Mouse (Mus musculus) megakaryocyte progenitor cell, adult 5-6 weeks (primary cell): ENCODE data around the gene Lztfl1. TPM values are rescaled to one million over a fixed set of nuclear protein-coding genes. Genes with fewer than 3 reads are reported as not detected.
"Not testable (repeated sequence)": the region's sequence is repeated elsewhere in the genome, so short reads cannot be mapped to it uniquely, and the experiment has no call there.

ENCODE experiments used
- ATAC-seq: replicated peaks from 2 replicates; pipeline ENCODE4 v1.8.0; 2016; ENCODE audit warnings: mild to moderate bottlenecking, moderate TSS enrichment, inconsistent platforms; ENCODE audit not compliant: poor library complexity
- total RNA-seq, 2 experiments: library from RNA; stranded (forward) in 1 of 2; stranded (reverse) in 1 of 2; fragments of 157-497, 149-512 nt in 1 of 2; fragments of 200-1000 nt in 1 of 2; gene quantifications; 2 replicates each; pipeline versions ENCODE4 v1.2.3 to v1.2.4; 2015 to 2017

Lztfl1 gene
- 38.1 and 44.1 TPM in 2 replicates for total RNA-seq (2015)
- total RNA-seq (2017) = 33.5 and 41.1 TPM in 2 replicates

GRCm38 (mm10) chr9:123717186-123718008, at the start of gene Lztfl1:
Lztfl1 (minus strand) TSS chr9:123717697.
- ATAC-seq = peak; percentile 99

- no peak for ATAC-seq
These were observed 49.5 kb upstream of the Lztfl1 start for GRCm38 (mm10) chr9:123766996-123767395.

DNA sequence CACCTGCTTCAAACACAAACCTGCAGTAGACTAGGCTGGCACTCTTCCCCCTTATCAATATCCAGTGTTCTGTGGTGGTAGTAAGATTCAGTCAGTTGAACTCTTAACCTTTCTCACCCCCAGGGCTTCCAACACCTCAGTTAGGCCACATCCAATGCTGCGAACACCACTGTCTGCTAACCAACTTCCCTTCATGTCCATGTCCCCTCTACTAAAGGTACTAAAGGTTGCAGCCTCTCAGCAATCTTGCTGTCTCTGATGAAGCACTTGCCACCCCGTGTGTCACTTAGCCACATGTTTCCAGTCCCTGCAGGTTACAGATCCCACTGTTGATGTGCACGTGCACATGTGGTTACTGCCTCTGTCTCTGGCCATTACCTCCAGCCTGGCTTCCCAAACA, 46.3 kb upstream of the Lztfl1 start:
- no peak for ATAC-seq

DNA sequence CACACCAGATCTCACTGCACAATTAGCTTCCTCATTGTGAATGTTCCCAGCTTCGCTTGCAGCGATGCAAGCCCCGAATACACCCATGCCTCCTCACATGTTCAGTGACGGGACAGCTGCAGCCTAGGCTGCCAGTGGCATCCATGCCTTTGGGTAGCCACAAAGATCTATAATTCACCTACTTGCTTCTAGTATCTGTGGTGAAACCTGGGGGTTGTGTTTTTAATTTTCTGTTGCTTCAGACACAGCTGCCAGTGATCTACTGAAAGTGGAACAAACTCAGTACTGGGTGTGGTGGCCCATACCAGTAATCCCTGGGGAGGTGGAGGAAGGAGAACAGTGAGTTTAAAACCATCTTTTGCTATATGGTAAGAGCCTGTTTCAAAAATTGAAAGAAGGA, 45.4 kb upstream of the Lztfl1 start:
- no peak for ATAC-seq

- ATAC-seq = no peak
These were observed 43.3 kb upstream of the Lztfl1 start for GRCm38 (mm10) chr9:123760806-123761205.

DNA sequence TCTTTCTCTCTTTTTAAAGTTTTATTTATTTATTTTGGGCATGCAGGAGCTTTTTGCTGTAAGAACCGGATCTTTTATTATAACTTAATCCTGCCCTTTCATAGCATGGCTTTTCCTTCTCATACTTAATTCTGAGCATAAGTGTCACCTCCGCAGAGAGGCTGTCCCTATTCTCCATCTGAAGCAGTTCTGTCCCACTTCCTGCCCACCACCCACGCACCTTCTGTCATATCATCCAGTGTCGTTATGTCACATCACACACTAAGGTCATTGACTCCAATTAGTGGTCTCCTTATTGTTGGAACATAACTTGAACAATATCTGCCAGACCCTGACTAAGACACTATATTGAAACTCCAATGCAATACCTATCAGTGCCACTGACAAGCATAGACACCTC, 41.1 kb upstream of the Lztfl1 start:
- no peak for ATAC-seq

- no peak for ATAC-seq
These were observed 40.7 kb upstream of the Lztfl1 start for GRCm38 (mm10) chr9:123758156-123758555.

DNA sequence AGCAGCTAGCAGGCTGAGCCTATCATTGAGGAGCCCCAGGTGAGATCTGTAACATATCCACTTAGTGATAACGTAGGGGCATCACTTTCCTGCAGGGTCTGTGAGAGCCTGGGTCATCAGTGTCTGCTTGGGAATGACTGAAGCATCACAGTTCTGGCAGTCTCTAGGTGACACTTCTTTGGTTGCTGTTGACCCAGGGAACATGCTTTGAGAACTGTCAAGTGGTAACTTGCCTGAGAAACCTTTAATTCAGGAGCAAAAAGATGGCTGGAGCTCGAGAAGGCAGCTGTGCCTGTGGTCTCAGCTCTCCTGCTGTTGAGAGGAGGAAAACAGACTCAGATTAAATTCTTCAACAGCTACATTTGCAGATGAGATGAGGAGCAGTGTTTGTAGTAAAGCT, 39.8 kb upstream of the Lztfl1 start:
- ATAC-seq = no peak

- peak; percentile 42 for ATAC-seq
These were observed 39.3 kb upstream of the Lztfl1 start for GRCm38 (mm10) chr9:123756752-123757151.

- peak; percentile 55 for ATAC-seq
These were observed 36.8 kb upstream of the Lztfl1 start for GRCm38 (mm10) chr9:123754333-123754732.

DNA sequence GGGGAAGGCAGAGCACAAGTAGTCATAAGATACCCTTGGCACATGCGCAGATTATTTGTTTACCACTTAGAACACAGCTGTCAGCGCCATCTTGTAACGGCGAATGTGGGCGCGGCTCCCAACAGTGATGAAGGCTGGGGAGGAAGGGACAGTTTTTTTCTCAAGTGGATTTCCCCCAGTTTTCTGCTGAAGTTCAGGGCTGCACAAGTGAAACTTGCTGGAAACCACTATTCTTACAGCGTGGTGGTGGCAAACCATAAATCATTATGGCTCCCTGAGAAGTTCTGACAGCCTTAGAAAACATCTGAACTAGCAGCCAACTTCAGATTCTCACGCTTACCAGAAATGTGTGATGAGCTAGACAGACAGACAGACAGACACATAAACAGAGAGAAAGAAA, 32.2 kb upstream of the Lztfl1 start:
- ATAC-seq = not testable (repeated sequence)

DNA sequence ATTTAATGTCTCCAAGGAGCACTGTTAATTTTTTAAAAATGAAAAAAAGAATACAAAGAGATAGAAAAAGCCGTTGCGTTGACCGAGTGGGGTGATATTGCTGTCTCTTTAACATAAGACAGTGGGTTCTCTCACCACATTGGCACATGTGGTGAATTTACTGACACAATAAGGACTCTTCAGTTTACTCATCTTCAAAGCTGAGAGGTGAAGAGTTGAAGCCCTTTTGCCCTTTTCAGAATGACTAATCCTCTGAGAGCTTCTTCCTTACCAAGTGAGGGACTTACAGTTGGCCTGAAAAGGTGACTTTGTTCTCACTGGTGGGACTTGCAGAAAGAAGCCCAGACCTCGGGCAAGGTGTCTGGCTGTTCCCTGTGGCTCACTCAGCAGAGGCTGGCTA, 23.3 kb upstream of the Lztfl1 start:
- no peak for ATAC-seq

- no peak for ATAC-seq
These were observed 16.6 kb upstream of the Lztfl1 start for GRCm38 (mm10) chr9:123734133-123734532.

GRCm38 (mm10) chr9:123731271-123731670, 13.8 kb upstream of the Lztfl1 start:
- ATAC-seq = no peak

DNA sequence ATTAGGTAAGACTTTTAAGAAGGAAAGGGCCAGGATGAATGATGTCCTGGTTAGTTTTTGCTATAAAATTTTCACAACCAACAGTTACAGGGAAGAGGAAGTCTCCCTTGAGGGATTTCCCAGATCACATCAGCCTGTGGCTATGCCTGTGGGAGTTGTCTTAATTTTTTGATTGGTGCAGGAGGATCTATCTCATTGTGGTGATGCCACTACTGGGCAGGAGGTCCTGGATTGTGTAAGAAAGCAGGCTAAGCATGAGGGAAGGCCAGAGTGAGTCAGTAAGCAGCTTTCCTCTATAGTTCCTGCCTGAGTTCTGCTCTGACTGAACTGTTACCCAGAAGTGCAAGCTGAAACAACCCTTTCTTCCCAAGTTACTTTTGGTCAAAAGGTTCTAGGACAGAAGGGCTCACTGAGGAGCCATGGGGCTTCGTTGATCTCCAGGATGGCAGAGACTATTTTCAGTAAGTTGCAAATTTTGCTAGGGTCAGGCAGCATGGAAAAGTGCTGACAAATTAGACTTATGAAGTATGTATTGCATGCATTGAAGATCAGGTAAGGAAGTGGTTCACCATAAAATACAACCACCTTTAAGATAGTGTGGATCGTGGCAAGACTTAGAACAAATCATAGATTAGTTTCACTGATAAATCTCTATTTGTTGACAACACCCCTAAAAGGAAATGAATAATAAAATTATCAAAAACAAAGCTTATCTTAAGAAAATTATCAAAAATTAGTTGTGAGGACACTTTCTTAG, 5.4 kb upstream of the Lztfl1 start:
- ATAC-seq = peak; percentile 65

DNA sequence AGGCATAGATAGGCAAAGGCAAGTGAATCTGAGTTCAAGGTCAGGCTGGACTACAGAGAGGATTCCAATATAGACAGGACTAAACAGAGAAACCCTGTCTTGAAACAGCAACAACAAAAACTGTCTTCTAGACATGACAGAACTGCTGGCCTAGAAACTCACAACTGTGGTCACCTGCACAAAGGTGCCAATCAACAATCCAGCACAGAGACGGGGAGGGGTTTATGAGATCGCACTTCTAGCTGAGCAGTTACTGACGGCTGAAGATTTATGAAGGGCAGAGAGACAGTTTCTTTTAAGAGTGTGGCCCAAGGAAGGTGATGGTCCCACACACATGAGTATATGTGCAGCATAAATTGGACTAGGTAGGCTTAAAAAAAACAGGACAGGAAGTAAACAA, 1.2 kb downstream of the Lztfl1 start:
- ATAC-seq = no peak

GRCm38 (mm10) chr9:123713111-123713510, 4.4 kb downstream of the Lztfl1 start:
- no peak for ATAC-seq

DNA sequence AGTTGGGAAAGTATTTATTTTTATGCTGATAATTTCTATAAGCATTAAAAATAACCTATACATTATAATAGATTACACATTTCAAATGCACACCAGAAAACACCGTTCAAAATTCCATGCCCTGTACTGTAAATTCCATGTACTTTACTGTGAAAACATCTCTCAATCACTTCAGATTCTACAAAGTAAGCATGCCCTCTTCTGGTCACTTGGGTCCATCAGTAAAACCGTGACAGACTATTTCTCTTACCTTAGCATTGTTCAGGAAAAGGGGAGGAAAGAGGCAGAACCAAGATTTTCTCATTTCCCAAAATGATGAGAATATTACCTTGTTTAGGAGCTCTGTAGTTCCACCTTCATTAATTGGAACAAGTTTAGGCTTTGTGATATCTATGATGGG, 8.3 kb downstream of the Lztfl1 start:
- ATAC-seq = 0 out of 2 replicates have a peak, but pooled peaks have one; percentile 37

- peak; percentile 99 for ATAC-seq
These were observed 15.7 kb downstream of the Lztfl1 start for GRCm38 (mm10) chr9:123701822-123702221.

- no peak for ATAC-seq
These were observed 21.7 kb downstream of the Lztfl1 start for GRCm38 (mm10) chr9:123695634-123696302.

DNA sequence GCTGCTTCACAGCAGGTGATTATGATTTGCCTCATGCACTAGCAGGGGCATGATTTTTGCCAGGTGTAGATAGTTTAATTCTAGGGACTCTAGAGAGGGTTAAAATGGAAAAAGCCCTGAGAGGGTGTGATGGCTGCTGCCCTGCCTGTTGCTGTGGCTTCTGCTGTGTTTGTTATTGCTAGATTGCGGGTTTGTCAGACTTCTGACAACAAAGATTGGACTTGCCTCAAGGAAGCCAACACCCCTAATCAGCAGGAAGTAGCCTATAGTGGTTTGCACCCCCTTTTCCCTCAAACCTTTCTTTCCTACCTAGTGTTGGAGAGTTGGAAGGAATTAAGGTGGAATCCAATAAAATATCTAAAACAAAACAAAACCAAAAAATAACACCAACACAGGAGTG, 29.3 kb downstream of the Lztfl1 start:
- ATAC-seq = peak; percentile 74

GRCm38 (mm10) chr9:123686206-123686605, 31.3 kb downstream of the Lztfl1 start:
- ATAC-seq = no peak
